Mouse (Mus musculus): Measurements from ENCODE around the gene Phyh.

Gene Phyh

DNA sequence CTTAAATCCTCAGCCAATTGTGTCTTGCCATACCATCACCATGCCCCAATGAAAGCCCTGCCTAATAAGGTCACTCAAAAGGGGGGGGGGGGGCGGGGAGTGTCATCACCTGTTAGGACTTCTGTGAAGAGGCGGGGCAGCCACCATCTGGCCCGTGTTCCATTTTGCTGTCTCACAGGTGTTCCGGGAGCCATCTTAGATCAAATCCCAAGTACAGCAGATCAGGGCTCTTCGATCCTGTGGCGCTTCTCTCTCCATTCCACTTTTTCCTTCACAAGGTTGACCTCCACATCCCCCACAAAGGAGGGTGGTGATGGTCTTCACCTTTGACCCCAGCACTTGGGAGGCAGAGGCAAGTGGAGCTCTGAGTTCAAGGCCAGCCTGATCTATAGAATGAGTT lies 2.8 kb upstream of the Phyh start:
- in situ Hi-C loops (cut with MboI, MseI), result no loop called here

DNA sequence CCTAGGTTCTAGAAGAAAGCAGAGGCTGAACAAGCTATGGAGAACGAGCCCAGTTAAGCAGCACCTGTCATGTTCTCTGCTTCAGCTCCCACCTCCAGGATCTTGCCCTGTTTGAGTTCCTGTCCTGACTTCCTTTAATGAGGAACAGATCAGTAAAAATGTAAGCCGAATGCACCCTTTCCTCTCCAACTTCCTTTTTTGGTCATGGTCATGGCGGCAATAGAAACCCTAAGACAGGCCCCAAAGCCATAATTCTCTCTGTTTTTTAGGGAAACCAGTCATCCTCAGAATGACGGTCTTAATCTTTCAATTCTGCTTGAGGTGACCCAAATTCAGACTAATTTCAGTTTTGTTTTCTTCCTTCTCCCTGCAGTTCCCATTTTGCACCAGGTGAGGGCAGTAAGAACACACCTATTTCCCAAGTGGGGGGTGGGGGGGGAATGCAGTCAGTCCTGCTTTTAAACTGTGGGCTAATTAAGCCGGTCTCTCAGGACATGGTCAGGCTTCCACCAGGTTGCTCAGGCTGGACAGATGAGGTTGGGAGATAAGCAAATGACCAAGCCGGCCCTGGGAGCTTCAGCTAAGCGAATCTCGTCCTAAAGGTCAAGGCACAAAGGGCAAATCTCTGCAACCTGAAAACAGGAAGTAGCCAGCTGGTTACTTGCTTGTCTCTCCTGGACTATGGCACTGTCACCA lies 1.3 kb upstream of the Phyh start:
- in situ Hi-C loops (cut with MboI, MseI), result no loop called here

DNA sequence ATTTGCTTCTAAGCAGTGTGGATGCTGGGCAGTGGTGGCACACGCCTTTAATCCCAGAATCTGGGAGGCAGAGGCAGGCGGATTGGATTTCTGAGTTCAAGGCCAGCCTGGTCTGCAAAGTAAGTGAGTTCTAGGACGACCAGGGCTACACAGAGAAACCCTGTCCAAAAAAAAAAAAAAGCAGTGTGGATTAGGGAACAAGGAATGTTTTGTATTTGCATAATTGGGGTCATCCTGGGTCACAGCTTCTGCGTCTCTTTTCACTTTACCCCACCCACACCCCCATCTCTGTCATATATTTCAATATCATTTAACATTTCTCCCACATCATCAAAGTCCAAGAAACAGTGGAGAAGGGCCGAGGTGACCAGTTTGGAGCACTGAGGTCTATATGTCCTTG lies 2.2 kb downstream of the Phyh start:
- in situ Hi-C loops (cut with MboI, MseI), result no loop called here

DNA sequence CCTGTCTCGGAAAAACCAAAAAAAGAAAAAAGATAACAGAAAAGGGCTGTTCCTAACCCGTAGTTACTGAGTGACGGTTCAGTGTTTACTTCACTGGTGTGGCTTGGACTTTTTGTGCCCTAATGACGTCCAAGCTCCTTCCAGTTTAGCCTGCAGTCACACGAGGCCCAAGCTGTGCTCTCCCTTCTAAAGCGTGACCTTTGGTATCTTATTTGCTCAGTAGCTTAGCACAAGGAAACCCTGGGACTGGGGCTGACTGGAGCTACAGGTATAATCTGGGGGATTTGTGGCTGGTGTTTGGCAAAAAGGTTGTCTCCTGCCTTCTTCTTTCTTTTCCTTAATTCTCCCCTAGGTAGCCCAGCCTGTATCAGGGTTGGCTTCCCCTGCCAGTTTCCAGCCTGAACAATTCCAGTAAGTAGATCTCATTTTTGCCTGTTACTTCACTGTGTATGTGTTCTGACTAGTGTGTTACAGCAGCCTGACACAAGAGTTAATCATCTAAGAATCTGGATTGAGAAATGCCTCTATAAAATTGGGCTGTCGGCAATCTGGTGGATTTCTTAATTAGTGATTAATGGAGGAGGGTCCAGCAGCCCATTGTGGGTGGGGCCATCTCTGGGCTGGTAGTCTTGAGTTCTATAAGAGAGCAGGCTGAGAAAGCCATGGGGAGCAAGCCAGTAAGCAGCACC lies 3.8 kb downstream of the Phyh start:
- in situ Hi-C loops (cut with MboI, MseI), result no loop called here

DNA sequence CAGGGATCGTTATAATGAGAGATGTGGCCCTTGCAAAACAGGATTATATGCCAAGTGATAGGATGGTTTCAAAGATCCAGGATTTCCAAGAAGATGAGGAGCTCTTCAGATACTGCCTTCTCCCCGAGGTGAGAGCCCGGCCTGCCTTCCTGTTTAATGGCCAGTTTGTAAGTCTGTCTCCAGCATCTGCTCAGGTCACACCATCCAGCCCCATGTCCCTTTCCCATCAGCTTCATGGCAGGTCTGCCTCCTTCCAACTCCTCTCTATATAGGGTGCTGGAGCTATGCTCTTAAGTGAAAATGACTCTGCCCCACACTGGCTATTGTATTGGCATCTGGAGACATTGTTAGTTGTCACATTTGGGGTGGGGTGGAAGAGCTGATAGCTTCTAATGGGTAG lies 8.6 kb downstream of the Phyh start:
- in situ Hi-C loops (cut with MboI, MseI), result no loop called here

DNA sequence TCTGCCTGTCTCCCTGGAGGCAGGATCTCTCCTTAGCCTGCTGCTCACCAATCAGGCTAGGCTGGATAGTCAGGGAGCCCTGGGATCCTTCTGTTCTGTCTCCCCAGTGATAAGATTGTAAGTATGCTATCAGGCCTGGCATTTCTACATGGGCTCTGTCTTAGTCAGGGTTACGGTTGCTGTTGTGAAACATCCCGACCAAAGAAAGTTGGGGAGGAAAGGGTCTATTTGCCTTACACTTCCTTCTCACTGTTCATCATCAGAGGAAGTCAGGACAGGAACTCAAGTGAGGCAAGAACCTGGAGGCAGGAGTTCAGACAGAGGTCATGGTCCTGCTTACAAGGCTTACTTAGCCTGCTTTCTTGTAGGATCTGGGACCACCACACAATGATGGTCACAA lies 10.4 kb downstream of the Phyh start:
- in situ Hi-C loops (cut with MboI, MseI), result no loop called here

DNA sequence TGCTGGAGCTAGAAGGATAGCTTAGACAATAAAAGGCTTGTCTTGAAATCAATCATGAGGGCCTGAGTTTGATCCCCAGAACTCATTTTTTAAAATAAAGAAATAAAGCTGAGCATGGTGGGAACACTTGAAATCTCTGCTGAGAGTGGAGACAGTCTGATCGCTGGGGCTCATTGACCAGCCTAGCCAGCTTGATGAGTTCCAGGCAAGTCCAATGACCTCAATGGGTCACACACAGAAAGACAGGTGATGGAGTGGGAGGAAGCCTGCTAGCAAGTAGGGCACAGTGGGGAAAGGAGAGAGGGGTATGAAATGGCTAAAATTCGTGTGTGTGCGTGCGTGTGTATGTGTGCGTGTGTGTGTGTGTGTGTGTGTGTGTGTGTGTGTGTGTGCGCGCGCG lies 15.7 kb downstream of the Phyh start:
- in situ Hi-C loops (cut with MboI, MseI), result no loop called here

DNA sequence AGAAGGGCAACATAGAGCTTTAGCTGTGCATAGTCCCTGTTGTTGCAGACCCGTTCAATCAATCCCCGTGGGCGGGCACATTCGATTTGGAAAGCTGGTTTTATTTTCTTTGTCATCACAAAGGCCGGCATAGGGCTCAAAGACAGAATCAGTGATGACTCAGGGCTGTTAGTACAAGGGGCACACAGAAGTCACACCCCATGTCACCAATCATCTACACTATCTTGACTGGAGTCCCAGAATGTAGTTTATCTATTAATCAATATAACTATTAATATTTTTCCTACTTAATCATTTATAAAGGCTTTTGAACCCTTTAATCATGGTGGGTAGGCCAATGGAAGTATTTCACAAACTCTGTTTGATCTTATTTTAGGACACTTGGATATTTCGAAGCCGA lies 19.1 kb downstream of the Phyh start:
- in situ Hi-C loops (cut with MboI, MseI), result no loop called here

DNA sequence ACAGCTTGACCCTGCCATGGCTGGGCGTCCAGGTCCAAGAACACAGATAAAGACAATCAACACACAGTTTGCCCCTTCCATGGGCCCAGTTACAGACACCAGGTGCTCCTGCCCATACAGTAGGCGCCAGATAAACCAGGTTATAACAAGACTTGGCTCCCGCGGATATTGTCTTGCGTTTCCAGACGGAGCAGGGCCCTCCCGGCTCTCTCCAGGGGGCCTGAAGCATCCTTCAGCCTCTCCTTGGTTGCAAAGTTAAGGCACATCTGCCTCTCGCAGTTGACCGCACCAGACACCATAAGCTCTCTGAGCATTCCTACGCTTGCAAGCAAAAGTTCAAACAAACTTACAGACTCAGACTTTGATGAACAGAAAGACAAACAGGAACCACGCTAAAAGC lies 22.0 kb downstream of the Phyh start:
- in situ Hi-C loops (cut with MboI, MseI), result no loop called here

DNA sequence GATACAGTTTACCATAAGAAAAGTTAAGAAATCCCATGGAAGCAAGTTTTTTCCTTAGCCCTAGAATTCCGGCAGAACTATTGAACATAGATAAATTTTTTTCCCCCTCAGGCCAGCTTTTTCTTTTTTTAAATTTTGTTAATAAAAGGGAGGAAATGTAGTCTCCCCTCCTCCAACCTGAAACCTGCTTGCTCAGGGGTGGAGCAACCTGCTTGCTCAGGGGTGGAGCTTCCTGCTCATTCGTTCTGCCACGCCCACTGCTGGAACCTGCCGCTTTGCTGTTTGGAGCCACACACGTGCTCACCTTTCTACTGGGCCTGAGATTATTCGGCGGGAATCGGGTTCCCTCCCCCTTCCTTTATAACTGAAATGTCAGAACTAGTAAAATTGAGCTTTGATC lies 30.9 kb downstream of the Phyh start:
- in situ Hi-C loops (cut with MboI, MseI), result loop anchor here (25.0 kb wide), 1 partner anchor 737 kb away; no protein-coding TSS in a partner anchor

DNA sequence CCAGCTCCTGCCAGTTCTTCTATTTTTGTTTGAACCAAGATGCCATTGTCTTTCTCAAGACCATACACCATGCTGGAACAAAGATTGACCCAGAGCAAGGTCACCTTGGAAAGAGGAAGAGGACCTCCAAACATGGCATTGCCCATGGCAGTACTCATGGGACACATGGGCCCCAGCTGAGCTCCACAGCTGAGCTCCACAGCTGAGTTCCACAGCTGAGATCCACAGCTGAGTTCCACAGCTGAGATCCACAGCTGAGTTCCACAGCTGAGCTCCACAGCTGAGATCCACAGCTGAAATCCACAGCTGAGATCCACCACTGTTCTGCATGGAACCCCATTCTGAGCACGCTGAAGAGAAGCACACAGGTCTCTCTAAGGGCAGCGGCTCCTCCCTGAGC lies 32.2 kb downstream of the Phyh start:
- in situ Hi-C loops (cut with MboI, MseI), result loop anchor here (25.0 kb wide), 1 partner anchor 739 kb away; no protein-coding TSS in a partner anchor

DNA sequence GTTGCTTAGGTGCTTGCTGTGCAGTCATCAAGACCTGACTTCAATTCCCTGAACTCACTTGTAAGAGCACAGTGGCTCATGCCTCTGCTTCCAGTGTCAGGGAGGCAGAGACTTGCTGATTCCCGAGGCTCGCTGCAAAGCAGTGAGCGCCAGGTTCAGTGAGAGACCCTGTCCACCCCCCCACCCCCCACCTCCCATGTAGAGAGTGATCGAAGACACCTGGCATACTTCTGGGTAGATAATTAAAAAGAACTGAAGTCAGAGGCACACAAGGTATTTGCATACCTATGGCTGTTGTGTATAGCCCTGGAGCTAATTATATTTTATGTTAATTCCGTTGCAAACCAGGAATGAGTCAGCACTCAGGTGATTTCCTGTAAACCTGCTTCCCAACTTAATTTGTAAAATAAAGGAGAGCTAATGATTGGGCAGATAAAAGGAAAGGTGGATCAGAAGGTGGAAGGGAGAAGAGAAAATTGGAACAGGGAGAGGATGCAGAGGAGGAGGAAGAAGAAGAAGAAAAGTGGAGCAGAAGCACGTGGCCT lies 35.5 kb downstream of the Phyh start:
- in situ Hi-C loops (cut with MboI, MseI), result loop anchor here (25.0 kb wide), 1 partner anchor 742 kb away; no protein-coding TSS in a partner anchor

DNA sequence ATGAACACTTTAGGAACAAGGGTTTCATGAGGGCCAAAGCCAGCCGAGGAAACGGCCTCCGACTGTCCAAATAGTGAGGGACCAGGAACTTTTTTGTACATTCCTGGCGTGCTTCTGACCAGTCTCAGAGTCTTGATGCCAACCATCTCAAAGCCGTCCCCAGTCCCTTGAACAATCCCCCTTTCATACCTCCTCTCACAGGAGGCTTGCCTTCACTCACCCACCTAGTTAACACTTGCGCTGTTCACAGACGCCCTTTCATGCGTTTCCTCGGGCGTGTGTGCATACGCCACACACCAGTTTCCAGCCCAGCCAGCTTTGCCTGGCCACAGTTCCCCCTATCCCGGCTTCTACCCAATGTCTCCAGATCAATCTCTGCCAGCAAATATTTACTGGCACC lies 39.2 kb downstream of the Phyh start:
- in situ Hi-C loops (cut with MboI, MseI), result loop anchor here (25.0 kb wide), 1 partner anchor 746 kb away; no protein-coding TSS in a partner anchor

DNA sequence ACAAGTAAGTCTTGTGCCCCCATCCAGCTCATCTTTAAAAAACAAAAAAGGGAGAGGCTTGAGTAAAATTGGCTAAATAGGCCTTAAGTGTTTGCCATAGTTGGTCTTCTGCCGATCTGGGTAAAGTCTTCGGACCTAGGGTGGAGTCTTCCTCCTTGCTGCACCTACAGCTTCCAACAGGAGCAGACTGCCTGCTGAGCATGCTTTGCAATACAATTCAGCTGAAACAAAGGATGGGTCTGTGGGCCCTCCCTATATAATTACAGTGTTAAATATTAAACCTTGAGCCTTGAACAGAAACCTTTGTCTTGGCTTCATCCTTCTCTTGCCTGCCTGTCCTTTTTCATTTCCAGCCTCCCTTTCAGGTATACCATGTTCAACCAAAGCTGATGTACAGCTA lies 49.0 kb downstream of the Phyh start:
- in situ Hi-C loops (cut with MboI, MseI), result loop anchor here (25.0 kb wide), 1 partner anchor 756 kb away; no protein-coding TSS in a partner anchor

DNA sequence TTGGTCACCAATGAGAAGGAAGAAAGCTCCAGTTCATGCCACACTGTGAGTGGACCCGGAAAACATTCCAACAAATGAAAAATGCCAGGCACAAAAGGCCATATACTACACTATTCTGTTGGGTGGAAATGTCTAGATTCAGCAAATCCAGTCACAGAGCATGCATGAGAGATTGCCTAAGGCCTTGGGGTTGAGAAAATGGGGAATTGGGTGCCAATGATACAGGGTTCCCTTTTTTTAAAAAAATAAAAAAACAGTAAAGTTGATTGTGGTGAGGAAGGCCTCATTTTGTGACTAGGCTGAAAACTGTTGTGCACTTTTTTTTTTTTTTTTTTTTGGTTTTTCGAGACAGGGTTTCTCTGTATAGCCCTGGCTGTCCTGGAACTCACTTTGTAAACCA lies 50.3 kb downstream of the Phyh start:
- in situ Hi-C loops (cut with MboI, MseI), result loop anchor here (25.0 kb wide), 1 partner anchor 757 kb away; no protein-coding TSS in a partner anchor

DNA sequence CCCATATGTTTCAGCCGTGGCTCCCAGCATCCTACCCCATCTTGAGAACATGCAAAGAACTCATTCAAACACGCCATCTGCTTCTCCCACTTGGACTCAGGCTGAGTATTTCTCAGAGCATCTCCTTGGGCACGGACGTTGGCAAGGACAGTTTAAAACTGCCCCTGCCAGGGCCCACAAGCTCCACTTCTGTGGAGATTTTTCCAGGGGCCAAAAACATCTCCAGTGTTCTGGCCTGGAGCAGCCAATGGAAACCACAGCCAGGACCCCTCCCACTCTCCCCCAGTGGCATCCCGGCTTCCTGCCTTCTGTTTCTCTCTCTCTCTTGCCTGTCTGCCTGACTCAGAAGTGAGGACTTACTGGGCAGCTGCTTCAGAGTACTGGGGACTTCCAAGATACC lies 57.0 kb downstream of the Phyh start, which contains the start of gene Ucma:
Gene Ucma (plus strand): TSS at position 316 of the 400 bp plus-strand sequence.
- in situ Hi-C loops (cut with MboI, MseI), result no loop called here

DNA sequence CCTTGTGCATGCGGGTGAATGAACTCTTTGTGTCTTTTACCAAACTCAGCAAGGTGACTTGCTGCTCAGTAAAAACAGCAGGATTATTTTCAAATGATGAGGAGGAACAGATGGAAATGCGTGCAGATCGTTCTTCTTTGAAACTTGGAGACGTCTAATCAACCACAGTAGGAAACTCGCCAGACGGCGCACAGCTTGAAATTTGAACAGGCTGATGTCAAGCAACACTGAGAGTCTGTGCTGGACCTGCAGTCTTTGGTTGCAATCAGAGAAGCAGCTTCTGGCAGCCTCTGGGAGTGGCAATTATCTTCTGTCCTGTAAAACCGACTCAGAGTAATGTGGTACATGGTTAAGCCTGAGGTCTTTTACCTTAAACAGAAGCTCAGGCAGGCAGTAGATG lies 59.3 kb downstream of the Phyh start:
- in situ Hi-C loops (cut with MboI, MseI), result no loop called here

DNA sequence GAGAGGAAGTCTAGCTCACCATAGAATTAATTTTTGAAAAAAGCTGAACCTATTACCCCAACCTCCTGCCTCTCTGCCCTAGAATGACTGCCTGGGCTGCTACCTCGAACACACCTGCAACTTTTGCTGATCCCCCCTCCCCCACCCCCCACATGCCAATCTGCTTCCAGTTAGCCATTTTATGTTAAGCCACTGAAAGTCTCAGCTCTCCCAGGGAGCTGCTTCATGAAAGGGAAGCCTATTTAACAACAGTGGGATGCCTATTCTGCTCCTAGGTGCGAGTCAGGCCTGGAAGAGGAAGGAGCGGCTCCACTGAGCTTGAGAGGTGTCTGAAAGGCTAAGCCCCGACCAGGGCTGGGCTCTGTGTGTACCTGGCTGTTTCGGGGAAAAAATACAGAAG lies 65.2 kb downstream of the Phyh start:
- in situ Hi-C loops (cut with MboI, MseI), result no loop called here

DNA sequence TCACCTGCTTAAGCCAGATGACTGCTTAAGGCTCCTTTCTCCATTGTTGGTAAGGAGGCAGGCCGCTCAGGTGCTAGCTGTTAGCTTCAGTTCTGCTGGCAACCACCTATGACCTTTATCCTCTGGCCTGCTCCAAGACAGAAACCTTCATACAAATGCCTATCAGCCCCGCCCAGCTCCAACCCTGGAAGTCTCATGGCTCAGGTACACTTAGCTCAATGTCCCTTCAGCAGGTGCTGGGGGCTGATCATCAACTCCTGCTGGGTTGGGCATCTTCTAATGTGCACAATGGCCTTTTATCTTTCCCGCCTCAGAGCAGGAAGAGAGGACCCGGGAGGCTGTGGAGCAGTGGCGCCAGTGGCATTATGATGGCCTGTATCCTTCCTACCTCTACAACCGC lies 66.2 kb downstream of the Phyh start:
- in situ Hi-C loops (cut with MboI, MseI), result no loop called here

DNA sequence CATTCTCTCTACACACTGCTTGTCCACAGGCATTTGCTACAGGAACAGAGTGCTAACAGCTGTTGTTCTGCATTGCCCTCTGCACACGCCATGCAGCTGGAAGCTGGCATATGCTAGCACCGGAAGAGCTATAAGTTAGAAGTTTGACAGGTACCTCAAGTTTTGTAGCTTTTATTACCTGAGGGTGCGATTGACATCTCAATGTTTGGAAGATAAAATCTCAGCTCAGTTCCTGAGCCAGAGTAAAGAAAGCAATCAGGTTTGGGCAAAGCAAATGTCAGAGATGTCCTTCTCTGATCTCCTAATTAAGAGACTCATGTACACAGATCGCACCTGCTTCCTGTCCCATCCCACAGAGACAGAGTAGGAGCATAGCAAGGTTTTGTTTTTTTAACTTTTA lies 68.0 kb downstream of the Phyh start:
- in situ Hi-C loops (cut with MboI, MseI), result no loop called here

DNA sequence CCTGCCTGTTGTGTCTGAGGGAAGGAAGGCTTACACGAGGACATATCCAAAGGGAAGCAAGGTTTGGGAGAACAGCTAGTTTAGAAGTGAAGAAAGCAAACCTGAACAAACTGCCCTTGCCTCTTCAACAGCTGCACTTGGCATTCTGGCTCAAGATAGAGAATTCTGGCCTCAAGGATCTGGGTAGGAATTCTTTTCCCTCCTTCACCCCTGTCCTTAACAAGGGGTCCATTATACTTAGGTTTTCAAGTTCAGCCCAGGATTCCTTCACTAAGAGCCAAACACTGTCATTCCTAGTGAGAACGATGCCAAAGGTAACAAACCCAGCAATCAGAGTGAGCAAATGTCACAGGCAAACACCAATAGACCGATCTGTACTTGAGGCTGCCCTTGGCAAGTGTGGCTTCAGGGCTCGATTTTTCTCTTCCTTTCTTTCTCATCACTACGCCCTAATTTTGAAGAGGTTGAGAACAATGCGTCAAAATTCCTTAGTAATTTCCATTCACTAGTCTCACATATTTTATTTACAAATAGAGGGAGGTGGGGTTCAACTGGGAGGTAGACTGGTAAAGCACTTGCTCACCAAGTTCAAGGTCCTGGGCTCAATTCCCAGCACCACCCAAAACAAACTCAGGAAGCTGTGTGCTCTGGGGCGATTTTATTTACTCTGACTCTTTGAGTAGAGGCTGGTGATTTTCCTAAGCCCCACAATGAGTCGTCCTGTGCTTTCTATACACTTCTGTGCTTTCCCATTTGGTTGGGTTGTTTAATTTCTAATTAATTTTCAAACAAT lies 68.8 kb downstream of the Phyh start:
- in situ Hi-C loops (cut with MboI, MseI), result no loop called here
